Mouse (Mus musculus): ENCODE data around the gene Tom1l2.

Gene Tom1l2

GRCm38 (mm10) chr11:60176975-60177657 lies 175.6 kb downstream of the Tom1l2 start:
- DNase-seq (ENCODE audit: low read depth): no peak

All from naive thymus-derived CD4-positive, alpha-beta T cell, adult 2 months (primary cell).